Mouse (Mus musculus) kidney, adult 2 months (tissue): ENCODE results near the gene Abcb5.

Experiments
- CTCF ChIP-seq: fragments of 200-500 bp; conservative IDR thresholded peaks from 2 replicates; pipeline ENCODE4 v1.5.1; 2011; ENCODE audit warnings: low read depth, mild to moderate bottlenecking, control low read depth, low read length, moderate library complexity, mixed read lengths; ENCODE audit not compliant: insufficient read depth, insufficient read length
- POLR2A ChIP-seq: fragments of 200-500 bp; IDR thresholded peaks from one replicate; pipeline ENCODE4 v1.6.1; 2011; ENCODE audit warnings: low read depth, low read length, control low read depth

DNA sequence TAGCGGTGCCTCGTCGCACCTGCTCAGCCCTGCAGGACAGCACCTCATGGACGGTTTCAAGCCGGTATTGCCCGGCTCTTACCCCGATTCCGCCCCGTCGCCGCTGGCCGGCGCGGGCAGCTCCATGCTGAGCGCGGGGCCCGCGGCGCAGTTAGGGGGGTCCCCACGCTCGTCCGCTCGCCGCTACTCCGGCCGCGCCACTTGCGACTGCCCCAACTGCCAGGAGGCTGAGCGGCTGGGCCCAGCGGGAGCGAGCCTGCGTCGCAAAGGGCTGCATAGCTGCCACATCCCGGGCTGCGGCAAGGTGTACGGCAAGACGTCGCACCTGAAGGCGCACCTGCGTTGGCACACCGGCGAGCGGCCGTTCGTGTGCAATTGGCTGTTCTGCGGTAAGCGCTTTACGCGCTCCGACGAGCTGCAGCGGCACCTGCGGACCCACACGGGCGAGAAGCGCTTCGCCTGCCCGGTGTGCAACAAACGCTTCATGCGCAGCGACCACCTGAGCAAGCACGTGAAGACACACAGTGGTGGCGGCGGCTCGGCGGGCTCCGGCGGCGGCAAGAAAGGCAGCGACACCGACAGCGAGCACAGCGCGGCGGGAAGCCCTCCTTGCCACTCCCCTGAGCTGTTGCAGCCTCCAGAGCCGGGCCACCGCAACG, 116.9 kb downstream of the Abcb5 start:
- TF ChIP-seq CTCF (no peak), POLR2A (no peak)
